Mouse (Mus musculus) heart, adult 18-20 months (tissue): ENCODE measurements around the gene Klk1b22. TPM values are rescaled to one million over a fixed set of nuclear protein-coding genes. Genes with fewer than 3 reads are reported as not detected.
"Not testable (repeated sequence)": the region's sequence is repeated elsewhere in the genome, so short reads cannot be mapped to it uniquely, and the experiment has no call there.

Experiments
- DNase-seq, 2 experiments: peaks; one replicate each; pipeline ENCODE4 v3.0.0; 2021 to 2022; ENCODE audit warnings: mixed read lengths in 1 of 2
- long read RNA-seq, 2 experiments: library from polyadenylated mRNA; stranded (forward); transcript quantifications; one replicate each; pipeline ENCODE4 v2.0.0; 2021
- total RNA-seq, 2 experiments: library from RNA; stranded (reverse); gene quantifications; 2 replicates each; pipeline ENCODE4 v1.2.3; 2021

Klk1b22 gene
- not detected for total RNA-seq
- long read RNA-seq, experiment 1, result 0 reads
- long read RNA-seq, experiment 2, result 0 reads

- no peak for DNase-seq
These were observed at the start of gene Klk1b22 for GRCm38 (mm10) chr7:44112373-44112772. Gene Klk1b22 (plus strand): TSS chr7:44112673.

GRCm38 (mm10) chr7:44072117-44072516, 40.4 kb upstream of the Klk1b22 start:
- no peak for DNase-seq

GRCm38 (mm10) chr7:44077703-44078102, 34.8 kb upstream of the Klk1b22 start:
- no peak for DNase-seq

- DNase-seq, result no peak
These were observed 16.4 kb upstream of the Klk1b22 start for GRCm38 (mm10) chr7:44096111-44096510.

GRCm38 (mm10) chr7:44102028-44102427, 10.4 kb upstream of the Klk1b22 start, which contains the start of gene Klk1b21:
Gene Klk1b21 (plus strand): TSS chr7:44102328.
- not testable (repeated sequence) for DNase-seq

GRCm38 (mm10) chr7:44123445-44123844, 11.0 kb downstream of the Klk1b22 start:
- DNase-seq, result no peak

- DNase-seq, result no peak
These were observed 24.0 kb downstream of the Klk1b22 start, which contains the start of gene Klk1b16 for GRCm38 (mm10) chr7:44136467-44136866. Gene Klk1b16 (plus strand): TSS chr7:44136767.

Other genes starting within 250 kb of the Klk1b22 start
- gene Klk4, start 231.5 kb upstream of the Klk1b22 start, total RNA-seq, result not detected
- not detected for gene Klk15, start 178.9 kb upstream of the Klk1b22 start, total RNA-seq
- not detected for gene Klk1b8, start 162.0 kb upstream of the Klk1b22 start, total RNA-seq
- not detected for gene Klk1b1, start 145.9 kb upstream of the Klk1b22 start, total RNA-seq
- not detected for gene Klk1b9, start 136.6 kb upstream of the Klk1b22 start, total RNA-seq
- not detected for gene Klk1b11, start 116.8 kb upstream of the Klk1b22 start, total RNA-seq
- 1 to 10 TPM; 2.8 to 4.1 TPM for gene Klk1b26, start 100.5 kb upstream of the Klk1b22 start, total RNA-seq
- gene Klk1b27, start 60.4 kb upstream of the Klk1b22 start, total RNA-seq, result not detected
- gene Klk1b21, start 10.3 kb upstream of the Klk1b22 start, total RNA-seq, result not detected
- not detected for gene Klk1b16, start 24.1 kb downstream of the Klk1b22 start, total RNA-seq
- gene Klk1b24, start 75.6 kb downstream of the Klk1b22 start, total RNA-seq, result not detected
- gene Klk1b3, start 85.5 kb downstream of the Klk1b22 start, total RNA-seq, result not detected
- gene Klk1b4, start 94.8 kb downstream of the Klk1b22 start, total RNA-seq, result not detected
- not detected for gene Klk1b5, start 103.3 kb downstream of the Klk1b22 start, total RNA-seq
- under 1 TPM in 1 of 2 experiments, not detected in 1; 0.60 TPM for gene Klk1, start 112.7 kb downstream of the Klk1b22 start, total RNA-seq
- not detected for gene Gm36864, start 123.5 kb downstream of the Klk1b22 start, total RNA-seq
- under 1 TPM; 0.25 to 0.28 TPM for gene 1700028J19Rik, start 134.0 kb downstream of the Klk1b22 start, total RNA-seq
- gene 2410002F23Rik, start 134.0 kb downstream of the Klk1b22 start, total RNA-seq, result 10 to 100 TPM in 1 of 2 experiments, 1 to 10 TPM in 1; 8.1 to 11.5 TPM
- not detected for gene Acp4, start 144.7 kb downstream of the Klk1b22 start, total RNA-seq
- gene Gm15517, start 148.8 kb downstream of the Klk1b22 start, total RNA-seq, result not detected
- gene Clec11a, start 194.2 kb downstream of the Klk1b22 start, total RNA-seq, result under 1 TPM; 0.69 to 0.87 TPM
- gene Shank1, start 197.6 kb downstream of the Klk1b22 start, total RNA-seq, result 1 to 10 TPM; 2.1 to 2.7 TPM